Mouse (Mus musculus) kidney, embryonic 15.5 days (tissue): ENCODE data around the gene Gucy1b1. TPM values are rescaled to one million over a fixed set of nuclear protein-coding genes. Genes with fewer than 3 reads are reported as not detected.

Experiments used
- ATAC-seq: fragments of 200-750 bp; cut with Nextera tagmentation; replicated peaks from 2 replicates; pipeline ENCODE4 v1.8.0; 2017; ENCODE audit warnings: moderate TSS enrichment; ENCODE audit not compliant: low FRiP score
- H3K27ac ChIP-seq: fragments of 300-500 bp; sonication (generic); 2 replicates; pipeline ENCODE4 v1.5.1; 2015; ENCODE audit warnings: mild to moderate bottlenecking, inconsistent platforms
- H3K27me3 ChIP-seq: fragments of 300-500 bp; sonication (generic); 2 replicates; pipeline ENCODE4 v1.6.1; 2015; ENCODE audit warnings: inconsistent platforms
- H3K36me3 ChIP-seq: fragments of 300-500 bp; sonication (generic); 2 replicates; pipeline ENCODE4 v1.6.1; 2015; ENCODE audit warnings: inconsistent platforms
- H3K4me1 ChIP-seq: fragments of 300-500 bp; sonication (generic); 2 replicates; pipeline ENCODE4 v1.6.1; 2015; ENCODE audit warnings: inconsistent platforms
- H3K4me2 ChIP-seq: fragments of 300-500 bp; sonication (generic); 2 replicates; pipeline ENCODE4 v1.6.1; 2015; ENCODE audit warnings: moderate library complexity, mild to moderate bottlenecking, inconsistent platforms
- H3K4me3 ChIP-seq: fragments of 300-500 bp; sonication (generic); replicated peaks from 2 replicates; pipeline ENCODE4 v1.5.1; 2015; ENCODE audit warnings: mild to moderate bottlenecking, inconsistent platforms
- H3K9ac ChIP-seq: fragments of 300-500 bp; sonication (generic); 2 replicates; pipeline ENCODE4 v1.6.1; 2015; ENCODE audit warnings: mild to moderate bottlenecking, inconsistent platforms
- H3K9me3 ChIP-seq: fragments of 300-500 bp; sonication (generic); replicated peaks from 2 replicates; pipeline ENCODE4 v1.6.1; 2016; ENCODE audit warnings: inconsistent platforms
- WGBS: fragments of 180-500 bp; shearing (Covaris S2); methylation state at CpG from one replicate; pipeline ENCODE4 v1.1.7; 2015; ENCODE audit warnings: mixed read lengths; 5-methylcytosine and 5-hydroxymethylcytosine counted together
- polyA plus RNA-seq: library from polyadenylated mRNA; unstranded; fragments of >200 nt; fragmentation: Nextera tagmentation; extraction: Ambion mirVana; gene quantifications from 2 replicates; pipeline ENCODE4 v1.2.1, GENCODE M21; 2015

Gucy1b1 gene
- 34.1 and 34.3 TPM in 2 replicates for polyA plus RNA-seq

- 2% methylated on average over 25 of the region's 25 CpGs for WGBS
- Histone ChIP-seq H3K36me3 (no peaks in the 10 kb centered on the region), H3K4me2 (peak within 1 kb of the TSS; percentile 88)
Measured at GRCm38 (mm10) chr3:82074201-82074851, at the start of gene Gucy1b1. TSS of gene Gucy1b1 (minus strand) at chr3:82074689.

GRCm38 (mm10) chr3:82118916-82119315 is 44.4 kb upstream of the Gucy1b1 start:
- WGBS, result 84% methylated on average over 1 of the region's 1 CpGs
- no peak overlapping the region for H3K9ac ChIP-seq

More at GRCm38 (mm10) chr3:82074201-82074851, at the start of gene Gucy1b1:
- Histone ChIP-seq H3K4me3 (peak within 1 kb of the TSS; percentile 53), H3K4me1 (peaks cover 12% of the 10 kb centered on the region), H3K27me3 (0 out of 2 replicates have a peak, but pooled peaks cover 2% of the 10 kb centered on the region), H3K9ac (peak within 1 kb of the TSS; percentile 43), H3K9me3 (no peaks in the 10 kb centered on the region), H3K27ac (peak within 1 kb of the TSS; percentile 41)
- peak; percentile 99 for ATAC-seq

GRCm38 (mm10) chr3:82112439-82112838 is 38.0 kb upstream of the Gucy1b1 start:
- Histone ChIP-seq H3K27me3 (no peaks in the 10 kb centered on the region), H3K9ac (no peak overlapping the region), H3K9me3 (no peaks in the 10 kb centered on the region), H3K4me3 (no peak overlapping the region), H3K27ac (peak overlapping the region; percentile 71; the same call in 1 of the 2 replicates), H3K4me1 (peaks cover 3% of the 10 kb centered on the region; the same call in 1 of the 2 replicates), H3K4me2 (no peak overlapping the region), H3K36me3 (peaks cover 14% of the 10 kb centered on the region; the same call in 1 of the 2 replicates)
- peak; percentile 64; the same call in 1 of the 2 replicates for ATAC-seq
- 58% methylated on average over 2 of the region's 2 CpGs for WGBS

More at GRCm38 (mm10) chr3:82118916-82119315, 44.4 kb upstream of the Gucy1b1 start:
- no peaks in the 10 kb centered on the region for H3K36me3 ChIP-seq
- no peak for ATAC-seq
- H3K27me3 ChIP-seq, result no peaks in the 10 kb centered on the region
- no peaks in the 10 kb centered on the region for H3K9me3 ChIP-seq
- H3K4me1 ChIP-seq, result no peaks in the 10 kb centered on the region
- H3K27ac ChIP-seq, result no peak overlapping the region
- no peak overlapping the region for H3K4me3 ChIP-seq
- H3K4me2 ChIP-seq, result no peak overlapping the region

GRCm38 (mm10) chr3:82111986-82112385 is 37.5 kb upstream of the Gucy1b1 start:
- Histone ChIP-seq H3K4me2 (no peak overlapping the region), H3K27ac (peak overlapping the region; percentile 71; the same call in 1 of the 2 replicates), H3K4me3 (no peak overlapping the region), H3K27me3 (no peaks in the 10 kb centered on the region), H3K4me1 (peaks cover 3% of the 10 kb centered on the region; the same call in 1 of the 2 replicates), H3K36me3 (peaks cover 14% of the 10 kb centered on the region; the same call in 1 of the 2 replicates), H3K9ac (no peak overlapping the region), H3K9me3 (no peaks in the 10 kb centered on the region)
- 62% methylated on average over 3 of the region's 3 CpGs for WGBS
- ATAC-seq, result 0 out of 2 replicates have a peak, but pooled peaks have one; percentile 29

GRCm38 (mm10) chr3:82108951-82109350 is 34.5 kb upstream of the Gucy1b1 start:
- Histone ChIP-seq H3K27ac (no peak overlapping the region), H3K4me3 (no peak overlapping the region), H3K36me3 (peaks cover 22% of the 10 kb centered on the region; the same call in 1 of the 2 replicates), H3K27me3 (no peaks in the 10 kb centered on the region), H3K4me1 (peaks cover 10% of the 10 kb centered on the region; the same call in 1 of the 2 replicates), H3K9me3 (no peaks in the 10 kb centered on the region), H3K4me2 (no peak overlapping the region), H3K9ac (no peak overlapping the region)
- ATAC-seq, result no peak
- WGBS, result 93% methylated on average over 15 of the region's 15 CpGs

GRCm38 (mm10) chr3:82104229-82104628 is 29.7 kb upstream of the Gucy1b1 start:
- H3K9me3 ChIP-seq, result no peaks in the 10 kb centered on the region
- peaks cover 28% of the 10 kb centered on the region for H3K36me3 ChIP-seq
- no peak overlapping the region for H3K4me2 ChIP-seq
- no peak overlapping the region for H3K27ac ChIP-seq
- H3K4me1 ChIP-seq, result 0 out of 2 replicates have a peak, but pooled peaks cover 7% of the 10 kb centered on the region
- H3K4me3 ChIP-seq, result no peak overlapping the region
- WGBS, result 62% methylated on average over 6 of the region's 6 CpGs
- ATAC-seq, result no peak
- H3K27me3 ChIP-seq, result no peaks in the 10 kb centered on the region
- no peak overlapping the region for H3K9ac ChIP-seq

GRCm38 (mm10) chr3:82099127-82099526 is 24.6 kb upstream of the Gucy1b1 start:
- H3K27me3 ChIP-seq, result no peaks in the 10 kb centered on the region
- no peak for ATAC-seq
- peaks cover 17% of the 10 kb centered on the region for H3K36me3 ChIP-seq
- no peak overlapping the region for H3K4me2 ChIP-seq
- no peak overlapping the region for H3K4me3 ChIP-seq
- H3K4me1 ChIP-seq, result 0 out of 2 replicates have a peak, but pooled peaks cover 1% of the 10 kb centered on the region
- H3K9ac ChIP-seq, result no peak overlapping the region
- H3K9me3 ChIP-seq, result no peaks in the 10 kb centered on the region
- WGBS, result 76% methylated on average over 6 of the region's 6 CpGs
- H3K27ac ChIP-seq, result no peak overlapping the region

- H3K4me3 ChIP-seq, result no peak overlapping the region
- WGBS, result 81% methylated on average over 2 of the region's 2 CpGs
- no peaks in the 10 kb centered on the region for H3K27me3 ChIP-seq
- H3K36me3 ChIP-seq, result peaks cover 17% of the 10 kb centered on the region
- no peaks in the 10 kb centered on the region for H3K9me3 ChIP-seq
- H3K27ac ChIP-seq, result no peak overlapping the region
- ATAC-seq, result no peak
- H3K4me1 ChIP-seq, result no peaks in the 10 kb centered on the region
- no peak overlapping the region for H3K4me2 ChIP-seq
- H3K9ac ChIP-seq, result no peak overlapping the region
Measured at GRCm38 (mm10) chr3:82096801-82097200, 22.3 kb upstream of the Gucy1b1 start.

GRCm38 (mm10) chr3:82073741-82074181 is 728 bp downstream of the Gucy1b1 start:
- Histone ChIP-seq H3K36me3 (no peaks in the 10 kb centered on the region), H3K4me1 (peaks cover 12% of the 10 kb centered on the region), H3K4me3 (peak overlapping the region; percentile 53), H3K27me3 (0 out of 2 replicates have a peak, but pooled peaks cover 2% of the 10 kb centered on the region), H3K4me2 (peak overlapping the region; percentile 88), H3K9ac (peak overlapping the region; percentile 43), H3K27ac (peak overlapping the region; percentile 41; the same call in 1 of the 2 replicates), H3K9me3 (no peaks in the 10 kb centered on the region)
- ATAC-seq, result peak; percentile 77
- under 1% methylated on average over 34 of the region's 34 CpGs for WGBS

GRCm38 (mm10) chr3:82067830-82068229 is 6.7 kb downstream of the Gucy1b1 start:
- WGBS, result 78% methylated on average over 5 of the region's 5 CpGs

GRCm38 (mm10) chr3:82061402-82062180 is 12.9 kb downstream of the Gucy1b1 start:
- Histone ChIP-seq H3K9me3 (no peaks in the 10 kb centered on the region), H3K4me1 (peaks cover 14% of the 10 kb centered on the region), H3K4me2 (no peak overlapping the region), H3K27me3 (no peaks in the 10 kb centered on the region), H3K36me3 (no peaks in the 10 kb centered on the region), H3K9ac (no peak overlapping the region), H3K27ac (peak overlapping the region; percentile 79), H3K4me3 (no peak overlapping the region)
- 26% methylated on average over 9 of the region's 9 CpGs for WGBS
- peak; percentile 73 for ATAC-seq

More at GRCm38 (mm10) chr3:82067830-82068229, 6.7 kb downstream of the Gucy1b1 start:
- Histone ChIP-seq H3K36me3 (no peaks in the 10 kb centered on the region), H3K27ac (no peak overlapping the region), H3K4me3 (no peak overlapping the region), H3K9ac (no peak overlapping the region), H3K4me1 (peaks cover 4% of the 10 kb centered on the region; the same call in 1 of the 2 replicates), H3K9me3 (no peaks in the 10 kb centered on the region), H3K4me2 (no peak overlapping the region), H3K27me3 (no peaks in the 10 kb centered on the region)
- ATAC-seq, result no peak
